8 mouse cellular contexts compared by ENCODE assay signal in the genomic region with DNA sequence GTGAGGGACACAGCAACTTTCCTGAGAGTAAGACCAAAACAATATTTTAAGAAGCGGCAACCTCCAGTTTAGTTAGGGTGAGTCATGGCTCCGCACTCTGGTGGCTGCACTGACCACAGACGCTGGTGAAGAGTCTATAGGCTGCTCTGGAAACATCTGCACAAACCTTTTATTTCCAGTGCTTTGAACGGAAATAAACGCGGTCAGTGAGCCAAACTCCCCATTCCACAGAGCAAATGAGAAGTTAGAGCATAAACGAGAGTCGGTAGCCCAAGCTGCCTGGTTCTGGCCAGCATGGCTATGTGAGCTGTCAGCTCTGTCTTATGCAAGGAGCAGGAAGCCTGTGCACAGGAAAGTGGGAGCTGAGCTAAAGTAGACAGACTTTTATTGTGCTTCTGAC. TPM values are rescaled to one million over a fixed set of nuclear protein-coding genes. Genes with fewer than 3 reads are reported as not detected.
DNase-seq lines count a peak whose midpoint lies in the region; ATAC-seq and TF ChIP-seq lines count a peak whose summit lies in the region.
"Had no signal": no experiment of that assay in that cellular context is flagged by ENCODE, and none has a peak within 500 bp of the region (broad histone marks: within the 10 kb centered on the region; RNA-seq: fewer than 3 reads in every experiment).

No protein-coding gene starts in this region.

- no peaks in the 10 kb centered on the region for H3K36me3 ChIP-seq in heart, postnatal 0 days (replicated peaks; ENCODE audit: control insufficient read depth, insufficient read depth, low read length)
- no peaks in the 10 kb centered on the region for H3K36me3 ChIP-seq in liver, embryonic 14.5 days (replicated peaks; ENCODE audit: control insufficient read depth, insufficient read depth, low read depth)
- H3K36me3 ChIP-seq: embryonic facial prominence, embryonic 13.5 days had no signal

- H3K27me3 ChIP-seq in heart, postnatal 0 days (ENCODE audit: control insufficient read depth, insufficient read depth, low read length), result no peaks in the 10 kb centered on the region
- no peaks in the 10 kb centered on the region for H3K27me3 ChIP-seq in liver, embryonic 14.5 days (ENCODE audit: control insufficient read depth, insufficient read depth, low read length)
- H3K27me3 ChIP-seq: embryonic facial prominence, embryonic 13.5 days had no signal

- H3K27ac ChIP-seq in heart, postnatal 0 days (ENCODE audit: low read depth), result no peak overlapping the region
- H3K27ac ChIP-seq in liver, embryonic 14.5 days, result no peak overlapping the region
- H3K27ac ChIP-seq: embryonic facial prominence, embryonic 13.5 days had no signal

- no peak overlapping the region for H3K9ac ChIP-seq in heart, postnatal 0 days (replicated peaks; ENCODE audit: low read depth, low read length)
- no peak overlapping the region for H3K9ac ChIP-seq in liver, embryonic 14.5 days (replicated peaks)
- H3K9ac ChIP-seq: embryonic facial prominence, embryonic 13.5 days had no signal

- TF ChIP-seq CTCF in heart, postnatal 0 days (IDR thresholded peaks at IDR 0.05; ENCODE audit: low read depth), result no peak
- no peak for TF ChIP-seq CTCF in liver, embryonic 14.5 days (IDR thresholded peaks at IDR 0.05; ENCODE audit: low read depth)

- TF ChIP-seq EP300 in heart, postnatal 0 days (IDR thresholded peaks at IDR 0.05; ENCODE audit: low read depth), result no peak
- no peak for TF ChIP-seq EP300 in liver, embryonic 14.5 days (IDR thresholded peaks at IDR 0.05; ENCODE audit: low read depth)

- no peaks in the 10 kb centered on the region for H3K9me3 ChIP-seq in heart, postnatal 0 days (replicated peaks; ENCODE audit: control insufficient read depth, low read length)
- H3K9me3 ChIP-seq in liver, embryonic 14.5 days (ENCODE audit: control insufficient read depth, low read length), result no peaks in the 10 kb centered on the region
- H3K9me3 ChIP-seq: embryonic facial prominence, embryonic 13.5 days had no signal

- ATAC-seq in heart, postnatal 0 days (ENCODE audit: insufficient read depth, low read depth), result no peak
- no peak for ATAC-seq in liver, embryonic 14.5 days (ENCODE audit: insufficient read depth)

- H3K4me1 ChIP-seq in heart, postnatal 0 days (ENCODE audit: control insufficient read depth, insufficient read depth), result peaks cover 27% of the 10 kb centered on the region
- peaks cover 0 to 14% of the 10 kb centered on the region in 2 experiments; a peak in 2 of 4 replicates for H3K4me1 ChIP-seq in liver, embryonic 14.5 days (replicated peaks; ENCODE audit: control insufficient read depth in 2 of 2, insufficient read depth in 2 of 2, low read length in 1 of 2)

- DNase-seq in 3T3-L1 (ENCODE audit: low read depth, low spot score), result peak; percentile 69
- peak; percentile 79 for DNase-seq in Muller cell, postnatal 12 days (ENCODE audit: inconsistent ontology term)
- DNase-seq in heart, postnatal 0 days (ENCODE audit: low spot score), result peak; percentile 40
- peak in 1 of 3 experiments; percentile 20 for DNase-seq in liver, embryonic 14.5 days (ENCODE audit: low read depth in 3 of 3, low spot score in 3 of 3)
- DNase-seq in embryo, embryonic 11 days, result no peak
- DNase-seq in thymus, postnatal 36 days, result no peak
- DNase-seq in retina, embryonic 14.5 days (ENCODE audit: low spot score), result no peak

- no peak overlapping the region for H3K4me3 ChIP-seq in heart, postnatal 0 days (ENCODE audit: low read depth, low read length)
- H3K4me3 ChIP-seq in liver, embryonic 14.5 days (ENCODE audit: insufficient read depth in 1 of 2, low read depth in 2 of 2, low read length in 2 of 2), result no peak overlapping the region
- H3K4me3 ChIP-seq: embryonic facial prominence, embryonic 13.5 days had no signal

- H3K4me2 ChIP-seq in heart, postnatal 0 days (ENCODE audit: low read depth, low read length), result peak overlapping the region; percentile 44
- H3K4me2 ChIP-seq in liver, embryonic 14.5 days (ENCODE audit: low read depth), result peak overlapping the region; percentile 21; the same call in 1 of the 2 replicates
- H3K4me2 ChIP-seq: embryonic facial prominence, embryonic 13.5 days had no signal

- 33% methylated on average over 8 of the region's 8 CpGs for WGBS in heart, postnatal 0 days
- 4% methylated on average over 8 of the region's 8 CpGs for WGBS in liver, embryonic 14.5 days (ENCODE audit: insufficient replicate concordance)

RNA-seq across cellular contexts. Expression of a gene that starts 1.9 kb away (rescaled TPM):
- total RNA-seq in heart, postnatal 0 days (2014; rRNA removed; ENCODE audit: low replicate concordance), result 24.0 and 34.9 TPM in 2 replicates
- polyA plus RNA-seq in heart, postnatal 0 days (2015; fragmentation: Nextera tagmentation; extraction: Ambion mirVana), result 14.9 and 15.1 TPM in 2 replicates
- 5.8 and 8.1 TPM in 2 replicates for polyA plus RNA-seq in liver, embryonic 14.5 days (2012; rRNA removed)
- 22.3 and 24.1 TPM in 2 replicates for polyA plus RNA-seq in liver, embryonic 14.5 days (2014; fragmentation: Nextera tagmentation; extraction: Ambion mirVana)

Comparison
In these comparisons a context has a peak if more than half of its experiments do, and no peak if none do; other contexts are left out.
1. DNase-seq: peak in 3T3-L1 (single experiment), Muller cell, postnatal 12 days (single experiment) and heart, postnatal 0 days (single experiment); none in embryo, embryonic 11 days (single experiment), thymus, postnatal 36 days (0 of 2) and retina, embryonic 14.5 days (single experiment).